22 mouse cellular contexts compared by ENCODE assay signal in genomic region chr9:28139957-28140597, GRCm38 (mm10).
DNase-seq lines count a peak whose midpoint lies in the region; ATAC-seq and TF ChIP-seq lines count a peak whose summit lies in the region.
"Had no signal": no experiment of that assay in that cellular context is flagged by ENCODE, and none has a peak within 500 bp of the region (broad histone marks: within the 10 kb centered on the region; RNA-seq: fewer than 3 reads in every experiment).

No protein-coding gene starts in this region.

- no peak for ATAC-seq in forebrain, embryonic 15.5 days (replicated peaks)
- no peak for ATAC-seq in forebrain, embryonic 14.5 days
- ATAC-seq in liver, embryonic 11.5 days (replicated peaks; ENCODE audit: low FRiP score): no peak
- ATAC-seq in lung, postnatal 0 days: no peak
- ATAC-seq: CD4-positive, CD25-positive, alpha-beta regulatory T cell, adult 4 months; forebrain, embryonic 13.5 days had no signal

- 69% methylated on average over 12 of the region's 12 CpGs for WGBS in forebrain, embryonic 15.5 days
- 72% methylated on average over 12 of the region's 12 CpGs for whole genome bisulfite sequencing in forebrain, embryonic 14.5 days
- 81% methylated on average over 12 of the region's 12 CpGs for WGBS in liver, adult 2 months
- WGBS in liver, embryonic 11.5 days: 84% methylated on average over 12 of the region's 12 CpGs
- WGBS in lung, postnatal 0 days: 65% methylated on average over 12 of the region's 12 CpGs

- DNase-seq in forebrain, embryonic 14.5 days (ENCODE audit: low spot score): no peak
- DNase-seq in liver, adult 2 months (ENCODE audit: extremely low read depth, low read depth, low spot score): peak; percentile 4
- no peak for DNase-seq in liver, embryonic 11.5 days (ENCODE audit: low spot score)
- DNase-seq in lung, postnatal 0 days (ENCODE audit: low spot score): peak; percentile 35
- no peak for DNase-seq in lung, postnatal 14 days
- peak; percentile 35 for DNase-seq in brain, embryonic 14.5 days (ENCODE audit: low read depth)
- no peak for DNase-seq in kidney, postnatal 36 days
- DNase-seq: adrenal gland, postnatal 10 days; B cell, adult 2 months; cerebellum, adult 18-20 months; cerebellum, adult 9-11 months; cerebellum, postnatal 36 days; gastrocnemius, adult 2 months; gastrocnemius, postnatal 25 days; heart, postnatal 36 days had no signal

- H3K4me1 ChIP-seq in forebrain, embryonic 15.5 days: no peaks in the 10 kb centered on the region
- H3K4me1 ChIP-seq in forebrain, embryonic 14.5 days (ENCODE audit: control insufficient read depth, insufficient read depth, low read length): no peaks in the 10 kb centered on the region
- H3K4me1 ChIP-seq in liver, adult 2 months (ENCODE audit: control insufficient read depth, insufficient read depth, low read length): no peaks in the 10 kb centered on the region
- H3K4me1 ChIP-seq in liver, embryonic 11.5 days (replicated peaks; ENCODE audit: control insufficient read depth, insufficient read depth, low read length): no peaks in the 10 kb centered on the region
- no peaks in the 10 kb centered on the region for H3K4me1 ChIP-seq in lung, postnatal 0 days (ENCODE audit: insufficient read depth, low read depth, low read length)
- H3K4me1 ChIP-seq: embryonic facial prominence, embryonic 13.5 days; heart, embryonic 13.5 days; hindbrain, embryonic 15.5 days had no signal

- no peaks in the 10 kb centered on the region for H3K27me3 ChIP-seq in forebrain, embryonic 15.5 days
- H3K27me3 ChIP-seq in forebrain, embryonic 14.5 days (replicated peaks; ENCODE audit: control insufficient read depth, insufficient read depth, low read length): no peaks in the 10 kb centered on the region
- no peaks in the 10 kb centered on the region for H3K27me3 ChIP-seq in liver, adult 2 months (ENCODE audit: control insufficient read depth, insufficient read depth, low read length)
- no peaks in the 10 kb centered on the region for H3K27me3 ChIP-seq in liver, embryonic 11.5 days (replicated peaks; ENCODE audit: control insufficient read depth, insufficient read depth, low read length)
- H3K27me3 ChIP-seq in lung, postnatal 0 days (replicated peaks; ENCODE audit: insufficient read depth, low read length): no peaks in the 10 kb centered on the region
- H3K27me3 ChIP-seq: embryonic facial prominence, embryonic 13.5 days; forebrain, embryonic 13.5 days; heart, embryonic 13.5 days; hindbrain, embryonic 15.5 days had no signal

- TF ChIP-seq CTCF in liver, adult 2 months (IDR thresholded peaks at IDR 0.05; ENCODE audit: low read depth, low read length): no peak
- no peak for TF ChIP-seq CTCF in lung, postnatal 0 days (IDR thresholded peaks at IDR 0.05)
- no peak for TF ChIP-seq CTCF in brain, embryonic 14.5 days (IDR thresholded peaks at IDR 0.05; ENCODE audit: borderline replicate concordance, extremely low read depth, insufficient read depth, insufficient read length)

- H3K9me3 ChIP-seq in forebrain, embryonic 15.5 days: no peaks in the 10 kb centered on the region
- no peaks in the 10 kb centered on the region for H3K9me3 ChIP-seq in forebrain, embryonic 14.5 days (replicated peaks; ENCODE audit: control insufficient read depth, low read length)
- no peaks in the 10 kb centered on the region for H3K9me3 ChIP-seq in liver, embryonic 11.5 days (ENCODE audit: control insufficient read depth, low read length)
- H3K9me3 ChIP-seq in lung, postnatal 0 days (ENCODE audit: low read length): no peaks in the 10 kb centered on the region
- H3K9me3 ChIP-seq: embryonic facial prominence, embryonic 13.5 days; forebrain, embryonic 13.5 days; G1E; heart, embryonic 13.5 days; hindbrain, embryonic 15.5 days had no signal

- no peak overlapping the region for H3K4me2 ChIP-seq in forebrain, embryonic 15.5 days (replicated peaks)
- no peak overlapping the region for H3K4me2 ChIP-seq in forebrain, embryonic 14.5 days (ENCODE audit: low read length)
- H3K4me2 ChIP-seq in liver, embryonic 11.5 days: no peak overlapping the region
- no peak overlapping the region for H3K4me2 ChIP-seq in lung, postnatal 0 days (replicated peaks; ENCODE audit: low read depth, low read length)
- H3K4me2 ChIP-seq: embryonic facial prominence, embryonic 13.5 days; forebrain, embryonic 13.5 days; heart, embryonic 13.5 days; hindbrain, embryonic 15.5 days had no signal

- TF ChIP-seq POLR2A in liver, adult 2 months (IDR thresholded peaks at IDR 0.05; ENCODE audit: extremely low read depth, insufficient read depth, low read length): no peak
- TF ChIP-seq POLR2A in brain, embryonic 14.5 days (IDR thresholded peaks at IDR 0.05; ENCODE audit: borderline replicate concordance, extremely low read depth, insufficient read depth, insufficient read length, poor library complexity, severe bottlenecking): no peak

- 0 out of 2 replicates have a peak overlapping the region, but pooled peaks have one; percentile 20 for H3K27ac ChIP-seq in forebrain, embryonic 15.5 days (replicated peaks)
- no peak overlapping the region for H3K27ac ChIP-seq in forebrain, embryonic 14.5 days (ENCODE audit: low read depth, low read length)
- no peak overlapping the region for H3K27ac ChIP-seq in liver, adult 2 months (replicated peaks; ENCODE audit: insufficient read depth, low read depth, low read length)
- no peak overlapping the region for H3K27ac ChIP-seq in liver, embryonic 11.5 days (ENCODE audit: low read depth, low read length)
- H3K27ac ChIP-seq in lung, postnatal 0 days (ENCODE audit: low read length): no peak overlapping the region
- H3K27ac ChIP-seq: embryonic facial prominence, embryonic 13.5 days; forebrain, embryonic 13.5 days; gastrocnemius, adult 2 months; heart, embryonic 13.5 days; hindbrain, embryonic 15.5 days had no signal

- no peak for TF ChIP-seq EP300 in lung, postnatal 0 days (IDR thresholded peaks at IDR 0.05)

- no peak overlapping the region for H3K9ac ChIP-seq in forebrain, embryonic 15.5 days (replicated peaks)
- H3K9ac ChIP-seq in forebrain, embryonic 14.5 days (ENCODE audit: low read length): no peak overlapping the region
- no peak overlapping the region for H3K9ac ChIP-seq in liver, adult 2 months (ENCODE audit: low read depth, low read length)
- H3K9ac ChIP-seq in liver, embryonic 11.5 days (ENCODE audit: low read depth, low read length): no peak overlapping the region
- no peak overlapping the region for H3K9ac ChIP-seq in lung, postnatal 0 days (replicated peaks; ENCODE audit: low read depth)
- H3K9ac ChIP-seq: embryonic facial prominence, embryonic 13.5 days; forebrain, embryonic 13.5 days; heart, embryonic 13.5 days; hindbrain, embryonic 15.5 days had no signal

- H3K79me2 ChIP-seq in liver, adult 2 months (ENCODE audit: control insufficient read depth, insufficient read depth, low read length): no peaks in the 10 kb centered on the region

- H3K4me3 ChIP-seq in forebrain, embryonic 15.5 days: no peak overlapping the region
- H3K4me3 ChIP-seq in forebrain, embryonic 14.5 days (ENCODE audit: low read depth, low read length): no peak overlapping the region
- H3K4me3 ChIP-seq in liver, adult 2 months (ENCODE audit: insufficient read depth, low read depth, low read length): no peak overlapping the region
- H3K4me3 ChIP-seq in liver, embryonic 11.5 days (ENCODE audit: low read depth, low read length): no peak overlapping the region
- H3K4me3 ChIP-seq in lung, postnatal 0 days (ENCODE audit: low read depth, low read length): no peak overlapping the region
- H3K4me3 ChIP-seq: embryonic facial prominence, embryonic 13.5 days; forebrain, embryonic 13.5 days; gastrocnemius, adult 2 months; heart, embryonic 13.5 days; hindbrain, embryonic 15.5 days had no signal

- no peaks in the 10 kb centered on the region for H3K36me3 ChIP-seq in forebrain, embryonic 15.5 days
- H3K36me3 ChIP-seq in forebrain, embryonic 14.5 days (ENCODE audit: control insufficient read depth, insufficient read depth, low read length): no peaks in the 10 kb centered on the region
- no peaks in the 10 kb centered on the region for H3K36me3 ChIP-seq in liver, adult 2 months (ENCODE audit: control insufficient read depth, insufficient read depth, low read length)
- H3K36me3 ChIP-seq in liver, embryonic 11.5 days (ENCODE audit: control insufficient read depth, insufficient read depth, low read length): no peaks in the 10 kb centered on the region
- H3K36me3 ChIP-seq in lung, postnatal 0 days (ENCODE audit: insufficient read depth, low read length): no peaks in the 10 kb centered on the region
- H3K36me3 ChIP-seq: embryonic facial prominence, embryonic 13.5 days; G1E; heart, embryonic 13.5 days; hindbrain, embryonic 15.5 days had no signal

Comparison
In these comparisons a context has a peak if more than half of its experiments do, and no peak if none do; other contexts are left out.
1. DNase-seq: peak in liver, adult 2 months (single experiment), lung, postnatal 0 days (single experiment) and brain, embryonic 14.5 days (single experiment); none in forebrain, embryonic 14.5 days (single experiment), liver, embryonic 11.5 days (single experiment), lung, postnatal 14 days (single experiment) and kidney, postnatal 36 days (0 of 2).